8 mouse cellular contexts compared by ENCODE assay signal in genomic region chr17:29262259-29262649, GRCm38 (mm10). TPM values are rescaled to one million over a fixed set of nuclear protein-coding genes. Genes with fewer than 3 reads are reported as not detected.
DNase-seq lines count a peak whose midpoint lies in the region; ATAC-seq and TF ChIP-seq lines count a peak whose summit lies in the region.
"Had no signal": no experiment of that assay in that cellular context is flagged by ENCODE, and none has a peak within 500 bp of the region (broad histone marks: within the 10 kb centered on the region; RNA-seq: fewer than 3 reads in every experiment).

No protein-coding gene starts in this region.

- no peak overlapping the region for H3K9ac ChIP-seq in limb, embryonic 15.5 days

- 0 out of 2 replicates have a peak, but pooled peaks have one; percentile 4 for TF ChIP-seq CTCF in embryonic fibroblast, embryonic 13.5 days (IDR thresholded peaks at IDR 0.05; ENCODE audit: borderline replicate concordance, insufficient read depth, low read length)

- peak overlapping the region; percentile 61 for H3K4me2 ChIP-seq in limb, embryonic 15.5 days

- H3K27me3 ChIP-seq in megakaryocyte, embryonic 14.5 days (replicated peaks) = no peaks in the 10 kb centered on the region
- no peaks in the 10 kb centered on the region for H3K27me3 ChIP-seq in limb, embryonic 15.5 days

- no peak for ATAC-seq in megakaryocyte, adult 5-6 weeks (ENCODE audit: poor library complexity, severe bottlenecking)
- ATAC-seq in limb, embryonic 15.5 days (ENCODE audit: insufficient number of reproducible peaks, low FRiP score, low TSS enrichment, low read depth) = no peak

- DNase-seq in yolk sac, embryonic 10.5 days (ENCODE audit: low spot score) = peak; percentile 1
- DNase-seq in left cerebral cortex, adult 11 months (ENCODE audit: low spot score) = no peak
- DNase-seq in cerebellum, adult 11-12 months = no peak
- DNase-seq: kidney, adult 9 months had no signal

- H3K27ac ChIP-seq in embryonic fibroblast, embryonic 13.5 days (ENCODE audit: insufficient read depth, low read length) = no peak overlapping the region
- no peak overlapping the region for H3K27ac ChIP-seq in limb, embryonic 15.5 days

- WGBS in limb, embryonic 15.5 days = 41% methylated on average over 2 of the region's 2 CpGs

- TF ChIP-seq POLR2A in embryonic fibroblast, embryonic 13.5 days (IDR thresholded peaks at IDR 0.05; ENCODE audit: low read depth, low read length) = no peak

- peaks cover 81% of the 10 kb centered on the region for H3K4me1 ChIP-seq in megakaryocyte, embryonic 14.5 days
- peaks cover 2% of the 10 kb centered on the region; the same call in 1 of the 2 replicates for H3K4me1 ChIP-seq in embryonic fibroblast, embryonic 13.5 days (ENCODE audit: control insufficient read depth, insufficient read depth, low read length)
- H3K4me1 ChIP-seq in limb, embryonic 15.5 days = peaks cover 49% of the 10 kb centered on the region

- peak overlapping the region; percentile 73 for H3K4me3 ChIP-seq in megakaryocyte, embryonic 14.5 days (replicated peaks)
- H3K4me3 ChIP-seq in embryonic fibroblast, embryonic 13.5 days (ENCODE audit: insufficient read depth, low read length) = no peak overlapping the region
- H3K4me3 ChIP-seq in limb, embryonic 15.5 days = 0 out of 2 replicates have a peak overlapping the region, but pooled peaks have one; percentile 79

- H3K36me3 ChIP-seq in megakaryocyte, embryonic 14.5 days (replicated peaks; ENCODE audit: low read length) = peaks cover 38% of the 10 kb centered on the region
- peaks cover 39% of the 10 kb centered on the region for H3K36me3 ChIP-seq in limb, embryonic 15.5 days

- H3K9me3 ChIP-seq in megakaryocyte, embryonic 14.5 days = no peaks in the 10 kb centered on the region
- H3K9me3 ChIP-seq in limb, embryonic 15.5 days = no peaks in the 10 kb centered on the region

RNA-seq across cellular contexts. Expression of gene Ppil1, which starts 1.7 kb away (rescaled TPM):
- 21.6 and 33.2 TPM in 2 replicates for polyA plus RNA-seq in megakaryocyte, embryonic 14.5 days (2012; ENCODE audit: insufficient read depth, low replicate concordance)
- total RNA-seq in megakaryocyte, adult 5-6 weeks (2015) = 37.5 and 39.4 TPM in 2 replicates
- total RNA-seq in megakaryocyte, adult 5-6 weeks (2017) = 53.6 and 57.3 TPM in 2 replicates
- 31.5 and 36.8 TPM in 2 replicates for polyA plus RNA-seq in embryonic fibroblast, embryonic 13.5 days (2011; ENCODE audit: insufficient read length, low read depth, missing spikeins)
- polyA plus RNA-seq in limb, embryonic 15.5 days (2015; fragmentation: Nextera tagmentation; extraction: Ambion mirVana) = 130 and 132 TPM in 2 replicates

RNA-seq across cellular contexts. Expression of gene BC004004, which starts 6.3 kb away (rescaled TPM):
- 20.3 and 30.8 TPM in 2 replicates for polyA plus RNA-seq in megakaryocyte, embryonic 14.5 days (2012; ENCODE audit: insufficient read depth, low replicate concordance)
- 65.8 and 70.1 TPM in 2 replicates for total RNA-seq in megakaryocyte, adult 5-6 weeks (2015)
- total RNA-seq in megakaryocyte, adult 5-6 weeks (2017) = 81.0 and 89.2 TPM in 2 replicates
- polyA plus RNA-seq in embryonic fibroblast, embryonic 13.5 days (2011; ENCODE audit: insufficient read length, low read depth, missing spikeins) = 103 and 112 TPM in 2 replicates
- polyA plus RNA-seq in limb, embryonic 15.5 days (2015; fragmentation: Nextera tagmentation; extraction: Ambion mirVana) = 84.1 and 95.5 TPM in 2 replicates

RNA-seq across cellular contexts. Expression of gene Cpne5, which starts 24.3 kb away (rescaled TPM):
- polyA plus RNA-seq in megakaryocyte, embryonic 14.5 days (2012; ENCODE audit: insufficient read depth, low replicate concordance) = 13.0 and 15.2 TPM in 2 replicates
- 0.25 TPM in 1 of 2 replicates, not detected in the other for total RNA-seq in megakaryocyte, adult 5-6 weeks (2015)
- total RNA-seq in megakaryocyte, adult 5-6 weeks (2017) = not detected in 2 replicates
- not detected in 2 replicates for polyA plus RNA-seq in embryonic fibroblast, embryonic 13.5 days (2011; ENCODE audit: insufficient read length, low read depth, missing spikeins)
- 15.0 and 15.4 TPM in 2 replicates for polyA plus RNA-seq in limb, embryonic 15.5 days (2015; fragmentation: Nextera tagmentation; extraction: Ambion mirVana)

RNA-seq across cellular contexts. Expression of gene Pi16, which starts 55.2 kb away (rescaled TPM):
- 1.6 and 4.7 TPM in 2 replicates for polyA plus RNA-seq in megakaryocyte, embryonic 14.5 days (2012; ENCODE audit: insufficient read depth, low replicate concordance)
- 32.6 and 44.2 TPM in 2 replicates for total RNA-seq in megakaryocyte, adult 5-6 weeks (2015)
- total RNA-seq in megakaryocyte, adult 5-6 weeks (2017) = 59.2 and 64.7 TPM in 2 replicates
- 0.23 and 0.61 TPM in 2 replicates for polyA plus RNA-seq in embryonic fibroblast, embryonic 13.5 days (2011; ENCODE audit: insufficient read length, low read depth, missing spikeins)
- polyA plus RNA-seq in limb, embryonic 15.5 days (2015; fragmentation: Nextera tagmentation; extraction: Ambion mirVana) = 6.5 and 8.0 TPM in 2 replicates

Comparison
In these comparisons a context has a peak if more than half of its experiments do, and no peak if none do; other contexts are left out.
1. RNA of gene Cpne5, which starts 24.3 kb away (polyA plus RNA-seq): 15.0 to 15.4 TPM in limb, embryonic 15.5 days and 13.0 to 15.2 TPM in megakaryocyte, embryonic 14.5 days; not detected in embryonic fibroblast, embryonic 13.5 days; every median in the first group is over 10 times any median in the second.